Mouse (Mus musculus) T-helper 1 cell (primary cell): ENCODE measurements around the gene Zdhhc7.

Experiments used
- in situ Hi-C: fragments of 300-600 bp; cut with MboI, MseI; formaldehyde crosslinking; loops from one replicate; pipeline ENCODE4 v1.15.1; 2025; ENCODE audit warnings: high pct_unique_total_duplicates

Gene Zdhhc7

DNA sequence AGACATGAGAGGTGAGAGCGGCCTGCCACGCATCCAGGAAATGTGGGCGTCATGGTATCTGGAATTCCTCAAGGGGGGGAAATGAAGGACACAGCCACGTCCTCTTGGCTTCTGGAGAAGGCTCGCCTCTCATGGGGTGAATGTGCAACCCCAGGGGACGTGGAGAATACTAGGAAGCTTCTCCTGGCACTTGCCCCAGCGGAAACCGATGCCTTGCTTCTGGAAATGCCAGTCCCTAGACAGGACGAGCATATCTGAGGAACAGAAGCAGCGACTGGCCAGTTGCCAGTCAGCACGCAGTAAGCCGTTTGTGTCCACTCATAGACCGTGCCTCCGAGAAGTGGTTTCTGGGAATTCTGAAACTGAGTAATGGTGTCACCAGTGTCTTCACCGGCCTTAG is 64.1 kb downstream of the Zdhhc7 start:
- in situ Hi-C loops = no loop called here

GRCm38 (mm10) chr8:120036578-120036977 is 64.7 kb downstream of the Zdhhc7 start:
- in situ Hi-C loops = no loop called here

DNA sequence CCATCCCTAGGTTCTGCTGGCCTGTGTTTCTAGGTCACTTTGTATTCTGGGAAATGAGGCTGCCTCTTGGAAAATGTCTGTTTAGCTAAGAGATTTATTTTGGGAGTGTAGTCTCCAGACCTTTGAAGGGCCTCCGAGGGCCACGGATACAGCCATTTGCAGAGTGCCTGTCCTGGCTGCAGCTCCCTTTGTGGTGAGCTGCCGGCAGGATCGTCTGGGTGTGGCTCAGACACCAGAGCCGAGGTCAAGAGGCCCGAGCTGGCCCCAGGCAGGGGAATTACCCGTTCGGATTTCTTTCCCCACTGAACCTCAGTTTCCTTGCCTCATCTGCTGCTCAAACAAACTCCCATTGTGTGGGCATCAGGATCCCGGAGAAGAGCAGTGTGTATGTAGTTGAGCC is 65.2 kb downstream of the Zdhhc7 start:
- in situ Hi-C loops = no loop called here

DNA sequence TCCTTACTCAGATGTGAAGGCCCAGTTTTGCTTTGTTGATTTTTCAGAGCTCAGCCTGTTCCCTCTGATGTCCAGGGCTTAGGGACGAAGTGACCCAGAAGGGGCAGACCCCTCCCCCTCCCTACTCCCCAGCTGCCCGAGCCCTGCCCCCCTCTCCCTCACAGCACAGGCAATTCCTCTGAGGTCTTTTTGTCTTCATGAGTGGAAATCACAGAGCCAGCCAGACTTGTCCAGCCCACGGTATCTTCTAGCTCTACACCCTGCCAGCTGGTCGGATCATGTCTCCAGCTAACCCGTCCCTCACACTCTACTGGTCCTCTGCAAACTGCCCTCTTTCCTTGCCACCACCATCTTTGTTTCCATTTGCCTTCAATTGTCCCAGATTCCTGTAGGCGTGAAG is 66.8 kb downstream of the Zdhhc7 start:
- in situ Hi-C loops = no loop called here

DNA sequence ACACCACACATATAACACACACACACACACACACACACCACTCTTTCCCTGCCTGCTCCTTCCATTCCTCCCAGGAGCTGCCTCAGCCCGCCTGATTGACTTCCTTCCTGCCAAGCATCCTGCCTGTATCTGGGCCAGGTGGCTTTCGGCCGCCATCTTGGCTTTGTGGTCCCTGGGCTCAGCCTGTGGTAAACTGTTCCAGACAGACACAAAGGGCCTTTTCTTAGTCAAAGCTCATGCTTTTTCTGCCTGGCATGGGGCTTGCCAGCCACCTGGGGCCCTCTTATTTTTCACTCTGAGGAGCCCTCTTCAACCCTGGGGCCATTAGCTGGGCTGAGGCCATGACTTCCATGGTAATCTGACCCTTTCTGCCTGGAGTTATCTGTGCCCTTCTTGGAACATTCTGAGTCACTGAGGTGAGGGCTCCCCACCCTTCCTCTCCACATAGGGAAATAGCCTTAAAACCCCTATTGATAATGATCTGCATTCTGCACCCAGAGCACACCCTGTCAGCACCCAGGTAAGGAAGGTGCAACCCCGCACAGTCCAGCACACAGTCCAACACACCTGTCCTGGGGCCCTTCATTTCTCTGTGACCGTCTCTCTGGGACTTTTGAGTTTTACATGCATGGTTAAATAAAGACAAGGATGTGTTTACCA is 68.6 kb downstream of the Zdhhc7 start:
- in situ Hi-C loops = no loop called here
